Mouse (Mus musculus) brain, embryonic 14.5 days (tissue): ENCODE data around the gene Wnt8b. TPM values are rescaled to one million over a fixed set of nuclear protein-coding genes. Genes with fewer than 3 reads are reported as not detected.

ENCODE experiments used
- DNase-seq: peaks from one replicate; pipeline ENCODE4 v3.0.0-alpha.2; 2011; ENCODE audit warnings: low read depth
- CTCF ChIP-seq: fragments of 200-500 bp; IDR thresholded peaks from 2 replicates; pipeline ENCODE4 v1.5.1; 2012; ENCODE audit warnings: inconsistent platforms, mild to moderate bottlenecking, moderate library complexity, borderline replicate concordance; ENCODE audit not compliant: insufficient read depth, insufficient read length; ENCODE audit errors: extremely low read depth
- POLR2A ChIP-seq: fragments of 200-500 bp; IDR thresholded peaks from 2 replicates; pipeline ENCODE4 v1.6.1; 2012; ENCODE audit warnings: mild to moderate bottlenecking, inconsistent platforms, borderline replicate concordance; ENCODE audit not compliant: poor library complexity, insufficient read depth, insufficient read length, severe bottlenecking; ENCODE audit errors: extremely low read depth
- polyA plus RNA-seq: library from polyadenylated mRNA; depleted of rRNA; stranded (reverse); fragments of >200 nt; gene quantifications from 2 replicates; pipeline ENCODE4 v1.2.3, GENCODE M21; 2012; rRNA removed

Wnt8b gene
- polyA plus RNA-seq = 3.6 and 3.7 TPM in 2 replicates

DNA sequence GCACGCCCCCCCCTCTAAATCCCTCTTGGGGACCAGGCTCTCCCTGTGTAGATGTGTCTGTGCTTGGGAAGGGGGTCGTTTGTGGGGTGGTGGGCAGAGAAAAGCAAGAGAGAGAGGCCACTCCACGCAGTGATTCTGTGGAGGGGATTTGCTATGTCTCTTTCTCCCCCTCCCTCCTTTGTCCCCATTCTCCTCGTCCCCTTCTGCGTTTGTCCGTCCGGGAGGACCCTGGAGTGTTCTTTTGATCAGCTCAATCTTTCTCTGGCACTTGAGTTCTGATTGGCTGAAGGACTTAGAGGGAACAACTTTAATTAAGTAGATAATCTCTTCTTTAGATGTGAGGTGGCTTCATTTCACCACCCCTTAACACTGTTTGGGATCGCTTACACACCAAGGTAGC lies at the start of gene Wnt8b:
Gene Wnt8b (plus strand): TSS at position 345 of the 400 bp plus-strand sequence.
- TF ChIP-seq CTCF = no peak
- TF ChIP-seq POLR2A = no peak

DNA sequence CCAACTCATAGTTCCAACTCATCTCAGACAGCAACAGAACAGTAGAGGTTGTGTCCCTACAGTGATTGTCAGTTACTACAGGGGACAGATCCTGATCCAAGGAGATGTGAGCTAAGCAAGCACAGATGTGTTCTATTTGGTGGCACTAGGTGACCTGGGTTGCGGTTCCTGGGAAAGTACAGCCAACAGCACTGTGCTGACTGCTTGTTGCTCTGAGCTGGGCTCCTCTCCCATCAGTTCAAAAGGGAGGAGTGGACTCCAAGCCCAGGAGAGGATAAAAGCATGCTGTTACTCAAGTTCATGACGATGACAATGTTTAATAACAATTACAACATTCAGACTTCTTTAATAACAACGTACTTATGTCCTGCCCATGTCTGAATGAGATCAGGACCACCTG lies 47.5 kb upstream of the Wnt8b start:
- TF ChIP-seq CTCF (no peak), POLR2A (no peak)
- no peak for DNase-seq

More for the DNA sequence above, at the start of gene Wnt8b:
- no peak for DNase-seq

DNA sequence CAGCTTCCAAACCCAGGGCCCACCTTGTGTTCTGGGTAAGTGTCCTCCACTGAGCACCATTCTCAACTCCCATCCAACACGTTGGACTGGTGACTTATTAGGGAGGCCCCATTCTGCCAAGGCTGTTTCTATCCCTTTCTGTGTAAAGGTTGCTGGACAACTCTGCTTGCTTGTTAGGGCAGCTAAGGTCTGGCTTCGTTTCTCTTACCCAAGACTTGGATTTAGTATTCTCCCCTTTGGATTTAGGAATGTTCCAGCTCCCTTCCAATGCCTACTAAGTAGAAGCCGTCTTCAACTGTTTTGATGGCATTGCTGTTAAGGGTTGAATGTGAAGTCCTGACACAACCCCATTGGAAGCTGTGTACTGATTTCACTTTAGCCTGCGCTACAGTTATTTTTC lies 45.3 kb upstream of the Wnt8b start:
- TF ChIP-seq CTCF = no peak
- TF ChIP-seq POLR2A = no peak

DNA sequence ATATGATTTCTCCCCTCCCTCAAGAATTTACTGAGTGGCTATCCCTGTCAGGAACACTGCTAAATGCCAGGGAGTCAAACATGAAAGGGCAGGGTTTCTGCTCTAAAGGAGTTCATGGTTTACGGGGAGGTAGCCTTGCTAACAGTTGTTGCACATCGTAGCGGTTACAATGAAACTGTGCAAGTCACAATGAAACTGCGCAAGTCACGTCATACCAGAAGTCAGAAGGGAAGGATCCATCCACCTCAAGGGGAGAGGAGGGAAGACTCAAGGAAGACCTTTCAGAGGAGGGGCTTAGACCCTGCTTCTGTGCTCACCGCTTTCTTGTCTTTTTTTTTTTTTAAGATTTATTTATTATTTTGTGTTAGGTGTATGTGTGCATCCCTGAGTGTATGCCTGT lies 38.4 kb upstream of the Wnt8b start:
- TF ChIP-seq POLR2A = no peak
- no peak for TF ChIP-seq CTCF
- DNase-seq = no peak

More for the DNA sequence above, 45.3 kb upstream of the Wnt8b start:
- DNase-seq = no peak

DNA sequence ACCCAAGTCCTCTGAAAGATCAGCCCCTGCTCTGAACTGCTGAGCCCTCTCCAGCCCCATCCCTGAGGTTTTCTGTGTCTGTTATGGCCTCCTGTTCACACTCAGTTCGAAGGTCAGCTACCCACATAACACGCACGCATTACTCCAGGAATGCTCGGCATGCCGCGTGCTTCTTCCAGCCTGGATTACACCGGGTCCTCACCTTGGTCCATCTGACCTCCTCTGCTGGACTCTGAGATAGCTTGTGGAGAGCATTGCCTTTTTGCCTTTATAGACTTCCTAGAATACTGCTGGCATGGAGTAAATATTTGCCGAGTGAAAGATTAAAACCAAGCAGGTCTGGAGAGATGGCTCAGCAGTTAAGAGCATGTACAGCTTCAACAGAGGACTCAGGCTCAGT lies 37.9 kb upstream of the Wnt8b start:
- no peak for DNase-seq
- no peak for TF ChIP-seq POLR2A
- TF ChIP-seq CTCF = no peak

DNA sequence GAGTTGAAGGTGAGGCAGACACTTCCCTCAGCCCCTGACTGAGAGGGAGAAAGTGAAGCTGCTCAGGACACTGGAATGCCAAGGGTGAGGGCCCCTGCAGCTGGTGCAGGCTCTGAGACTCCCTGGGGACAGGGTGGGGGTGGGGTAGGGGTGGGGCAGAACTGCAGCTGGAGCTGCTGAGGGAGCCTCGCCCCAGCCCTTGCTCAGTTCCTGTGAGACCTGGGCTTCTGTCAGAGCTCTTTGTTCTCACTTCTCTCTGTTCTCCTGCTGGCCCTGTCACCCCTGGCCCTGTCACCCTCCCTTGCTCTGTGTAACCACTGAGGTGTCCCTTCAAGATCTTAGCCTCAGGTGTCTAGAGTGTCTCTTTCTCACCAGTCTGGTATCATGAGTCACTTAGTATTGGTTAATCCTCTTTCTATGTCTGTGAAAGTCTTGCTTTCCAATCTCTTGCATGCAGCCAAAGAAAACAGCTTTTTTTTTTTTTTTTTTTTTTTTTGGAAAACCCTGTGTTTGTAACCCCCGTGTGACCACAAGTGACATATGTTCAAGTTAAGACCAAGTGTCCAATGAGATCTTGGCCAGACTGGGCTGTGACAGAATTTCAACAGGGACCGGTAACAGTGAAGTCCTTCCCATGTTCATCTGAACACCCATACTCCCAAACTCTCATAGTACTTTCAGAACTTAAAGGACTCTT lies 35.8 kb upstream of the Wnt8b start:
- DNase-seq = no peak
- TF ChIP-seq CTCF (no peak), POLR2A (no peak)

DNA sequence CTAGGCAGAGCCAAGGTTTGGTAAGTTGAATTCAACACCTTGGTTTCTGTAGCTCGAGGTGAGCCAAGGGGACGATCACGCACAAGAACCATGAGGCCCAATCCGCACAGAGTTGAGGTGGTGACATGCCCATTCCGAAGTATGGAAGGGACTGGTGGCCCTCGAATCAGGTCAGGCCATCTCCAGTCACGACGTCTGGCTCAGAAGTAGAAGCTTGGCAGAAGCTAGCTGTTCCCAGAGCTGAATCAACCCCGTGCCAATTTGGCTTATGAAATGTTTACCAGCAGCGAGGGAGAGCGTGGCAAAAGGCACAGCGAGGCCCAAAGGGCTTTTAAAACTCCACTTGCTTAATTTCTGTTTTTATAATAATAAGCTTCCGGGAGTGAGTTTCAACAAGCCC lies 34.6 kb upstream of the Wnt8b start:
- DNase-seq = peak; percentile 15
- TF ChIP-seq POLR2A (no peak), CTCF (no peak)

DNA sequence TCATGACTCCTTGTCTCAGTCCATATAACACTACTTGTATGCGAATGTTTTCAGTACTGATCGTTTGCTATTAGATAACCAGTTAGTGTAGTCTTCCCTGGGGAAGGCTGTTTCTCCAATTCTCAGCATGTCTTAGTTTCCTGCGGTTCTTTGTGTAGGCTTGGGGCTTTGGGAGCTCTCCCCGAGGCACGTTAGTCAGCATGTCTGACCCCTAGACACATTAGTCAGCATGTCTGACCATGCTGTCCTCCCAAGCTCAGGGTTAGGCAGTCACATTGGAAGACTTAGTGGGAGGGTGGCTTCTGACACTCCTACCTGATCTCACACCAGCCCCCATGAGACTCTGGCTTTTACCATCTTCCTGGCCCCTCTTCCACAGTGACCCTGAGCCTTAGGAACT lies 32.8 kb upstream of the Wnt8b start:
- no peak for DNase-seq
- no peak for TF ChIP-seq POLR2A
- TF ChIP-seq CTCF = no peak

DNA sequence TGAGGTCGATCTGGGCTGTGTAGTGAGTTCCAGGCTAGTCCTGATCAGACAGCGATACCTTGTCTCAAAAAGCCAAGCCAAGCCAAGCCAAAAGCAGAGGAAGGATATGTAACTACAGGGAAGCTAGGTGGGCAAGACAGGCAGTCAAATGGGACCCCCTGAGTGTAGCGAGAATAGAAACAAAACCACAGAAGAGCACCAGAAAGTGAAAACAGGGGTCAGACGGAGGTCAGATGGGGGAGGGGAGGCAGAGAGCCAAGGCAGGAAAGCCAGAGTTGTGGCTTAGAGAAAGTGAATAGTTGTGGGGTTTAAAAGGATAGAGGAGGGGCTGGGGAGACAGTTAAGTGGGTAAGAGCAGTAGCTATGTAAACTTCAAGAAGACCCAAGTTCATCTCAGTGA lies 31.8 kb upstream of the Wnt8b start:
- TF ChIP-seq POLR2A (no peak), CTCF (no peak)
- DNase-seq = no peak

DNA sequence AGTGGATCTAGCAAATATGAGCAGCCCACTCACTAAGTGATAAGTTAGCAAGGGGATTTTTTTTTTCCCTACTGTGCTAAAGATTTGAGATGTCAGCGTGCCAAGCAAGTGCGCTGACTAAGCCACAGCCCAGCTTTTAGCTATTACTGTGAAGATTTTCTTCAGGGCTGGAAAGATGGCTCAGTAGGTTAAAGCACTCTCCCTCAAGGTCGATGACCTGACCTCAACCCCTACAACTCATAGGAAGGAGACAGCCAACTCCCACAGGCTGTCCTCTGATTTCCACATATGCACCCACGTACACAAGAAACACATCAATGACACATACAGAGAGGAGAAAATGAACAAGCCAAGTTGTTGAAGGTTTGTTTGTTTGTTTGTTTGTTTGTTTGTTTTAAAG lies 31.1 kb upstream of the Wnt8b start:
- TF ChIP-seq CTCF (no peak), POLR2A (no peak)
- no peak for DNase-seq

DNA sequence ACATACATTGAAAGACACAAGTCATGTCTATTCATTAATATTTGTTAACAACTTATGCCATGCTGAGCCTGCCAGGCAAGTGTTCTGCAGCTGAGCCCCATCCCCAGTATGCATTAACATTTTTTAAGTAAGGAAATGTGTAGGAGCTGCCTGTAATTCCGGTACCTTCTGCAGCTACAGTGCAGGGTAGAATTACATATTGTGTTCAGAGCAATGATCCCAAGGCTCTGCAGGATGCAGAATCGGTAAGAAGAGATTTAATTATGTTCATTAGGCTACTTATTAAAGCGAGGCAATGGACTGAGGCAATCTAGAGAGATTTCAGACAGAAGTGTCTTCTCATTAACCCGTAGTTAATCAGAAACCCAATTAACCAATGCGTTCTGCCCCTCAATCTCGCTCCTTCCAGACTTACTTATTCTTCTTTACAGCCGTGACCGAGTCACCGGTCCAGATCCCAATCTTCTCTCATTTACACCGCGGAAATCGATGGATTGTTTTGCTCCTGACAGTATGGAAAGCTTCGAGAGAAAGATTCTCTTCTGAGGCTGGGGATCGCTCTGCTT lies 27.2 kb upstream of the Wnt8b start:
- DNase-seq = peak; percentile 46

DNA sequence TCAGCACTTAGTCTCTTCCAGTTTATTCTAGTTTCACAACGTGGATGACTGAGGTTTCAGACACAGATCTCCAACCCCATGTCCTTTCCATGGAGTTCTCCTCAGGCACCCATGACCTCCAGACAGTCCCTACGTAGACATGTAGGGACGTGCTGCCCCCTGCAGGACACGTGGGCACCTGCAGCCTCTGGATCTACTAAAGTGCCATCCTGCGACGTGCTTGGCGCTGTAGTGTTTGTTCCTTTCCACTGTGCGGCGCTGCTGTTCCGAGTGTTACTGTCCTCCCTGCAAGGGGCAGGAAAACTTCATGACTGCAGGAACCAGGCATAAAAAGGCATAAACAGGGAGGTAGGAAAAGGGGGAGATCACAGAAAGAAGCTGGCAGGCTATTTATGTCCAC lies 19.1 kb upstream of the Wnt8b start:
- TF ChIP-seq POLR2A = no peak
- TF ChIP-seq CTCF = peak; percentile 87

More for the DNA sequence above, 19.1 kb upstream of the Wnt8b start:
- peak; percentile 68 for DNase-seq
